Mouse (Mus musculus): ENCODE data around the gene Rae1.

DNA sequence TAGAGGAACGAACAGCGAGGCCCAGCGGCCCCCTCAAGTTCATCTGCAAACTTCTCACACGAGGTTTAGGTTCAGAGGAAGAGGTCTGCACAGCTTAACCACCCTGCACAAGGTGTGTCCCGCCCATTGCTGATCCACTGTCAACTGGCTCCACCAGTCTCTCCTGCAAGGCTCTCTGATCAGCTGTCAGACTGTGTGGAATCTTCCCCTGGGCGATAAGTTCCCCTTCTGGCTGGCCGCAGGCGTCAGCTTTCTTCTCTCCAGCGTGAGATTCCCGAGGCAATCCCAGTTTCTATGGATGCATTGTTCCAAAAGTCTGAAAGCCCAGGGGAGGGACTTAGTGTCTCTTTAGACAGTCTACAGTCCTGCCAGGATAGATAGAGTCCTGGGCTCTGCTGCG lies 58.3 kb downstream of the Rae1 start:
- TF ChIP-seq EP300 (IDR thresholded peaks at IDR 0.05; ENCODE audit: low read depth): no peak
- no peak for TF ChIP-seq CTCF (IDR thresholded peaks at IDR 0.05; ENCODE audit: low read depth)

Measured in liver, embryonic 14.5 days (tissue).